Mouse (Mus musculus) thymus, postnatal 14 days (tissue): ENCODE measurements around the gene Mns1.

Source experiments
- DNase-seq: peaks from one replicate; pipeline ENCODE4 v3.0.0; 2021

Mns1 gene

DNA sequence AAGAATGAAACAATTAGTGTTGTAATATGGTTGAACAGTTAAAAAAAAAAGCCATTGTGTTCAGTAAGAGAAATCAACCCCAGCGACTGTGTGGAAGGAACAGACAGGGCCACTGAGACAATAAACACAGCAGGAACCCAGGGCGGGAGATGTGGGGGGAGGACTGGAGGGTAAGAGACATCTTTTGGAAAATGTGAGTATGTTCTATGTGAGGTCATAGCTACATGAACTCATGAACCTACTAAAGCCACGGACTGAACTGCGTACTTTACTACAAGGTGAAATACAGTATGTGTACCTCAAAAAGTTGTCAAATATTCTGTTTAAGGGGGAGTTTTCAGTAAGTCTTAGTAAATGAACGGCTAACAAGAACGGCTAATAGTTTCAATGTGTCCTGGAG is 39.5 kb downstream of the Mns1 start:
- DNase-seq: no peak

- DNase-seq: peak; percentile 57
These were observed 41.5 kb downstream of the Mns1 start for GRCm38 (mm10) chr9:72479276-72479675.

DNA sequence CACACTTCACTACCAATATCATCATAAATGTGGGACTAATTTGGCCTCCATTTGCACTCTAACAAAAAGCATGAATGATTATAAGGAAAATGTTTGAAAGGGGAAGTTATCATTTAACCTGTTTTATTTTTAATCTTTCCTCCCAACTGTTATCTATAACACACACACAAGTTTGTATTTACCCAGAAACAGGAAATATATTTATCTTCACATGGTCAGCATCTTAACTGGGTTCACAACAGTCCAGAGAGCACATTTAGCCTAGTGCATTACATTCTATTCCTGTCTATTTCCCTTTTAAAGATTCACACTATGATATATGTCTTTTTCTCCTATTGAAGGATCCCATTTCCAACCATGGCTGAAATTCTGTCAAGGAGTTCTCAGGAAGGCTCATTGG is 50.7 kb downstream of the Mns1 start:
- no peak for DNase-seq

- DNase-seq: no peak
These were observed 51.3 kb downstream of the Mns1 start for GRCm38 (mm10) chr9:72489131-72489530.

- peak; percentile 93 for DNase-seq
These were observed 53.9 kb downstream of the Mns1 start for GRCm38 (mm10) chr9:72491559-72492193.

- peak; percentile 33 for DNase-seq
These were observed 54.4 kb downstream of the Mns1 start, which contains the start of gene Tex9 for GRCm38 (mm10) chr9:72492194-72492565. Tex9 (minus strand) TSS chr9:72492212.

DNA sequence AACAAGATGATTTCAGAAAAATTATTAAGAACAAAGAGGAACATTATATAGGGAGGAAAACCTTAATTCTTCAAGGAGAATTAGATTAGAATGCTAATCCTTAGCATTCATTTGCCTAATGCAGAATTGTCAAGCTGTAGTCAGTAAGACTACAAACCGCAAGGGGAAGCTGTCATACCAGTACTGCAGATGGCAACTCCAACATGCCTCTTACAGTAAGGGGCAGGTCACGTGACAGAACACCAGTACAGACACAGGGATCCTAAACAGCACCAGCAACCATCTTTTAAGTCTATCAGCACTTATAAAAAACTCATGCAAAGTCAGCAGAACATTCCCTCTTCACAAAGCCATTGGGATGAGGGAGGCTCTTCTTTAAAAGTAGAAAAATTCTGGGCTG is 55.7 kb downstream of the Mns1 start:
- DNase-seq: peak; percentile 75

DNA sequence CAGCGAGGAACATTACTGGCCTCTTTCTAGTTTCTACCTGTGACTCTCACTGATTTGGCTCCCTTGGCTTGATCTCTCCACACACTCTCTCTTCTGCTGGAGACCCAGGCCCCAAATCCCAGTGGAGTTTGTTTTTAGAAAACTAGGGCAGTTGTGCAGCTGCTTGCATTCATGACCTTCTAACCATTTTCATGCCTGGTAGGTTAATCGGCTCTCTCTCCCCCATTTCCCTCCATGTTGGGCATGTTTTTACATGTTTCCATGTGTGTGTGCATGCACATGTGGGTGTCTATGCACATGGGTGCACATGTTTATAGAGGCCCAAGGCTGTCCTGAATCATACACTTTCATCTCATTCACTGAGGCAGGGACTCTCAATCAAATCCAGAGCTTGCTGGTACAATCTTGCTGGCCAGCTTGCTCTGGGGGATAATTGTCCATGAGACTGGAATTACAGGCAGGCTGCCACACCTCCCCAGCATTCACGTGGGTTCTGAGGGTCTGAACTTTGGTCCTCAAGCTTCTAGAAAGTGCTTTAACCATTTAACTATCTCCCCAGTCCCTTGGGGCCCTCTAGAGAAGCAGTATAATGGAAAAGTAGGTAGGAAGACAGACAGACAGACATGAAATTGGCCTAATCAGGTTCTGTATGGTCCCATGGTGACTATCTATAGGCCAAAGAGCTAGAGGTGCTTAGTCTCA is 56.3 kb downstream of the Mns1 start:
- DNase-seq: no peak

DNA sequence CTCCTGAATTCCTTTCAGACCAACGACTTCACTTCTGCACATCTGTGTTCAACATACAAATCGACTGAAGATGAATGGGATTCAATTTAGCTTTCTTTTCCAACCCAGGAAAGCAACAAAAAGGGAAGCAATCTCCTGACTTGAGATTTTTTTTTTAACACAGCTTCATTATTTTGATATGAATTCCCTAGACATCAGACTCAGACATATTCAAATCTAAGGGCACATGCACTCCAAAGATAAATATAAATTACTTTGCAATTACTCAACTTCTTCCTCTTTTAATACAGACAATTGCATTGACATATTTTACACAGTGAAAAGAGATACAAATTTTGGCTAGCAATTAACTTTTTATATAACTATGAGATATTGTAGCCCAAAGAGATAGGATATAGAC is 58.9 kb downstream of the Mns1 start:
- DNase-seq: no peak

GRCm38 (mm10) chr9:72497171-72497570 is 59.4 kb downstream of the Mns1 start:
- no peak for DNase-seq
